Mouse (Mus musculus) gonadal fat pad, adult 2 months (tissue): ENCODE results near the gene Gm21518. TPM values are rescaled to one million over a fixed set of nuclear protein-coding genes. Genes with fewer than 3 reads are reported as not detected.
"Not testable (repeated sequence)": the region's sequence is repeated elsewhere in the genome, so short reads cannot be mapped to it uniquely, and the experiment has no call there.

ENCODE experiments used
- DNase-seq: peaks from one replicate; pipeline ENCODE4 v3.0.0-alpha.2; 2012; ENCODE audit warnings: low read depth
- polyA plus RNA-seq: library from polyadenylated mRNA; depleted of rRNA; stranded (reverse); fragments of >200 nt; gene quantifications from 2 replicates; pipeline ENCODE4 v1.2.3, GENCODE M21; 2012; rRNA removed

Gene Gm21518
- polyA plus RNA-seq, result not detected in 2 replicates

GRCm38 (mm10) chrY:62190566-62190965, at the start of gene Gm21518:
Gene Gm21518 (plus strand): TSS chrY:62190866.
- DNase-seq, result not testable (repeated sequence)
